Comparison of ENCODE assay signal across 18 mouse cellular contexts in the genomic region with DNA sequence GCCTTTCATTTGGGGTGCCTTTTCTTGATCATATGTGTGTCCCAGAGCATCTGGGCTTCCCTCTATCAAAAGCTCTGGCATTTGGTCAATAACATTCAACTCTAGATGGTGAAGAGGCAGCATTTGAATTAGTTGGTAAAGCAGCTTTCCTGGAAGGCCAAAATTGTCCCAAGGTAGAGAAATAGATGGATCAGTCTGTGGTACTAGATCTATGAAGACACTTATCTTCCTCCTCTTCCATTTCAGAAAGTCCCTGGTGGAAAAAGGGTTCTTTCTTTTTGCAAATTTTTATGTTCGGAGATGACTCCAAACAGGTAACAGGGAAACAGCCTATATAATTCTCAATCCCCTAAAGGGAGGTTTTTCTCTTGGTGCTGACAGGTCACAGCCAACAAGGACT. TPM values are rescaled to one million over a fixed set of nuclear protein-coding genes. Genes with fewer than 3 reads are reported as not detected.
DNase-seq lines count a peak whose midpoint lies in the region; ATAC-seq and TF ChIP-seq lines count a peak whose summit lies in the region.
"Had no signal": no experiment of that assay in that cellular context is flagged by ENCODE, and none has a peak within 500 bp of the region (broad histone marks: within the 10 kb centered on the region; RNA-seq: fewer than 3 reads in every experiment).

No protein-coding gene starts in this region.

- peak overlapping the region; percentile 38 for H3K4me3 ChIP-seq in hindbrain, embryonic 14.5 days (replicated peaks; ENCODE audit: low read length)
- H3K4me3 ChIP-seq in midbrain, embryonic 14.5 days (replicated peaks; ENCODE audit: low read depth, low read length), result peak overlapping the region; percentile 49
- H3K4me3 ChIP-seq in neural tube, embryonic 15.5 days (replicated peaks), result no peak overlapping the region
- H3K4me3 ChIP-seq in left cerebral cortex, adult 2 months, result no peak overlapping the region
- H3K4me3 ChIP-seq: liver, embryonic 12.5 days had no signal

- peaks cover 72% of the 10 kb centered on the region for H3K27me3 ChIP-seq in hindbrain, embryonic 14.5 days (ENCODE audit: control insufficient read depth, insufficient read depth, low read length)
- H3K27me3 ChIP-seq in midbrain, embryonic 14.5 days (ENCODE audit: control insufficient read depth, insufficient read depth, low read length), result peaks cover 44% of the 10 kb centered on the region
- H3K27me3 ChIP-seq in neural tube, embryonic 15.5 days (replicated peaks), result peaks cover 75% of the 10 kb centered on the region

- H3K4me2 ChIP-seq in hindbrain, embryonic 14.5 days (replicated peaks), result peak overlapping the region; percentile 71
- H3K4me2 ChIP-seq in midbrain, embryonic 14.5 days (ENCODE audit: low read length), result peak overlapping the region; percentile 80
- H3K4me2 ChIP-seq in neural tube, embryonic 15.5 days, result 0 out of 2 replicates have a peak overlapping the region, but pooled peaks have one; percentile 1
- H3K4me2 ChIP-seq: liver, embryonic 12.5 days had no signal

- H3K9ac ChIP-seq in hindbrain, embryonic 14.5 days, result peak overlapping the region; percentile 63
- H3K9ac ChIP-seq in midbrain, embryonic 14.5 days (replicated peaks; ENCODE audit: low read length), result peak overlapping the region; percentile 62
- H3K9ac ChIP-seq in neural tube, embryonic 15.5 days (replicated peaks), result no peak overlapping the region
- H3K9ac ChIP-seq: liver, embryonic 12.5 days had no signal

- H3K36me3 ChIP-seq in hindbrain, embryonic 14.5 days (replicated peaks; ENCODE audit: control insufficient read depth, insufficient read depth), result no peaks in the 10 kb centered on the region
- H3K36me3 ChIP-seq in midbrain, embryonic 14.5 days (ENCODE audit: control insufficient read depth, insufficient read depth, low read length), result no peaks in the 10 kb centered on the region
- H3K36me3 ChIP-seq in neural tube, embryonic 15.5 days, result no peaks in the 10 kb centered on the region
- H3K36me3 ChIP-seq: liver, embryonic 12.5 days had no signal

- H3K9me3 ChIP-seq in hindbrain, embryonic 14.5 days (ENCODE audit: control insufficient read depth, low read length), result no peaks in the 10 kb centered on the region
- H3K9me3 ChIP-seq in midbrain, embryonic 14.5 days (ENCODE audit: control insufficient read depth, low read length), result no peaks in the 10 kb centered on the region
- no peaks in the 10 kb centered on the region for H3K9me3 ChIP-seq in neural tube, embryonic 15.5 days (replicated peaks)
- H3K9me3 ChIP-seq: liver, embryonic 12.5 days had no signal

- 63% methylated on average over 1 of the region's 1 CpGs for whole genome bisulfite sequencing in hindbrain, embryonic 14.5 days
- WGBS in midbrain, embryonic 14.5 days, result 28% methylated on average over 1 of the region's 1 CpGs
- 55% methylated on average over 1 of the region's 1 CpGs for WGBS in neural tube, embryonic 15.5 days

- ATAC-seq in hindbrain, embryonic 14.5 days (ENCODE audit: low FRiP score), result no peak
- ATAC-seq in midbrain, embryonic 14.5 days (ENCODE audit: low FRiP score, low TSS enrichment), result no peak
- no peak for ATAC-seq in neural tube, embryonic 15.5 days (ENCODE audit: low FRiP score)
- ATAC-seq: liver, embryonic 12.5 days; lung, postnatal 0 days had no signal

- peak; percentile 12 for DNase-seq in embryo, embryonic 11 days
- DNase-seq in embryo, embryonic 9.5 days (ENCODE audit: extremely low spot score), result no peak
- DNase-seq in hindbrain, embryonic 14.5 days (ENCODE audit: low spot score), result no peak
- DNase-seq in midbrain, embryonic 14.5 days, result no peak
- no peak for DNase-seq in heart, adult 18-20 months
- DNase-seq in left cerebral cortex, adult 2 months (ENCODE audit: extremely low spot score in 1 of 2, low spot score in 2 of 2), result no peak
- no peak for DNase-seq in cerebellum, adult 18-20 months
- DNase-seq: adrenal gland, postnatal 10 days; cerebellum, adult 9-10 months; kidney, postnatal 14 days; layer of hippocampus, adult 9-11 months; right cerebral cortex, postnatal 4 days had no signal

- H3K4me1 ChIP-seq in hindbrain, embryonic 14.5 days (replicated peaks; ENCODE audit: control insufficient read depth, insufficient read depth, low read length), result no peaks in the 10 kb centered on the region; the same call in 1 of the 2 replicates
- H3K4me1 ChIP-seq in midbrain, embryonic 14.5 days (ENCODE audit: control insufficient read depth, insufficient read depth, low read length), result peaks cover 6% of the 10 kb centered on the region; the same call in 1 of the 2 replicates
- peaks cover 17% of the 10 kb centered on the region for H3K4me1 ChIP-seq in neural tube, embryonic 15.5 days

- intact Hi-C loops in left cerebral cortex, adult 2 months (cut with DNase I), result no loop called here

- TF ChIP-seq CTCF in left cerebral cortex, adult 2 months (IDR thresholded peaks at IDR 0.05), result no peak

- peak overlapping the region; percentile 87 for H3K27ac ChIP-seq in hindbrain, embryonic 14.5 days
- H3K27ac ChIP-seq in midbrain, embryonic 14.5 days (replicated peaks; ENCODE audit: low read depth, low read length), result peak overlapping the region; percentile 91
- peak overlapping the region; percentile 60 for H3K27ac ChIP-seq in neural tube, embryonic 15.5 days (replicated peaks)
- no peak overlapping the region for H3K27ac ChIP-seq in left cerebral cortex, adult 2 months
- H3K27ac ChIP-seq: liver, embryonic 12.5 days had no signal

RNA-seq across cellular contexts. Expression of a gene that starts 5.6 kb away (rescaled TPM):
- polyA plus RNA-seq in hindbrain, embryonic 14.5 days (2014; fragmentation: Nextera tagmentation; extraction: Ambion mirVana), result 7.9 and 8.2 TPM in 2 replicates
- polyA plus RNA-seq in midbrain, embryonic 14.5 days (2014; fragmentation: Nextera tagmentation; extraction: Ambion mirVana), result 16.0 and 23.6 TPM in 2 replicates
- polyA plus RNA-seq in neural tube, embryonic 15.5 days (2015; fragmentation: Nextera tagmentation; extraction: Ambion mirVana), result 2.5 and 3.4 TPM in 2 replicates
- not detected for total RNA-seq in heart, adult 18-20 months (2021)
- not detected for total RNA-seq in left cerebral cortex, adult 2 months (2021)
- total RNA-seq: granulocyte monocyte progenitor cell, adult 5-6 weeks; megakaryocyte, adult 5-6 weeks had no signal
- polyA plus RNA-seq: intestine, embryonic 14.5 days; lung, postnatal 0 days had no signal

Comparison
In these comparisons a context has a peak if more than half of its experiments do, and no peak if none do; other contexts are left out.
1. H3K4me2 ChIP-seq: peak in every context shown above with its lines; median percentile 80 in midbrain, embryonic 14.5 days; 71 in hindbrain, embryonic 14.5 days; 1 in neural tube, embryonic 15.5 days.
2. H3K4me3 ChIP-seq: peak in hindbrain, embryonic 14.5 days (single experiment) and midbrain, embryonic 14.5 days (single experiment); none in neural tube, embryonic 15.5 days (single experiment) and left cerebral cortex, adult 2 months (single experiment).